Mouse (Mus musculus): ENCODE data around the gene Psmb3. TPM values are rescaled to one million over a fixed set of nuclear protein-coding genes. Genes with fewer than 3 reads are reported as not detected.
"Not testable (repeated sequence)": the region's sequence is repeated elsewhere in the genome, so short reads cannot be mapped to it uniquely, and the experiment has no call there.

Psmb3 gene
- polyA plus RNA-seq (2011; ENCODE audit: insufficient read depth, insufficient read length, low read depth, missing spikeins): 296 and 332 TPM in 2 replicates

DNA sequence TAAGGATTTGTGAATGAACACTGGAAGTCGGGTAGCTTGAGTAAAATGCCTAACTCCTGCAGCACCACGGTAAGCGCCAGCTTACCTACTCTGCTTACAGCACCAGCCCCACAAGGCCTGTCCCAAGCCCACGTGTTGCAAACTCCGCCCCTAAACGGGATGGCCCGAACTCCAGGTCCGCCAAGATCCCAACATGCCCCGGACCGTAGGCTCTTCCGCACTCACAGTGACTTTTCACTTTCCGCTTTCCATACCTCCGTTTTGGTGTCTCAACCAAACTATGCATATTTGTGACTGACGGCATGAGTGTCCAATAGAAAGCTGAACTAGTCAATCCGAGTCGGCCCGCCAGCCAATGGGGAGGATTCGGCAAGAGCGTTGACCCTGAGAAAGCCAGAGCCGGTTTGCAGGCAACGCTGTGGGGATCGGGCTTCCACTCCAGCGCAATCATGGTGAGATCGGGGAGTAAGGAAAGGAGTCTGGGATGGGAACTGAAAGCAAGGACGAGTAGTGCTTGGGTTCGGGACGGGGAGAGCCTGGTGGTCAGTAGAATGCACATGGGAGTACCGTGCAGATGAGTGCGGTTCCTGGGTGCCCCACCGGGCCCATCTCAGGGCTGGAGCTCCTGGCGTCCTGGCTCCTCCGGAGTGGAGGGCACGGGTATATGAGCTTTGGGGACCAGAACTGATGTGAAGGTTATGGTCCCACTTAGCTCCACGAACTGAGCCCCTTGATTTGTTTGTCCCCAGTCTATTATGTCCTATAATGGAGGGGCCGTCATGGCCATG is at the start of gene Psmb3:
TSS of gene Psmb3 (plus strand) at position 361 of the 788 bp plus-strand sequence.
- Histone ChIP-seq H3K27me3 (ENCODE audit: control insufficient read depth, insufficient read depth, low read length, poor library complexity, severe bottlenecking) (no peaks in the 10 kb centered on the region), H3K9ac (ENCODE audit: low read depth, poor library complexity, severe bottlenecking) (peak within 1 kb of the TSS; percentile 84), H3K4me3 (ENCODE audit: low read depth, low read length) (peak within 1 kb of the TSS; percentile 98), H3K4me1 (ENCODE audit: control insufficient read depth, insufficient read depth, low read length) (no peaks in the 10 kb centered on the region), H3K9me3 (replicated peaks; ENCODE audit: control insufficient read depth, insufficient read depth, low read length, poor library complexity, severe bottlenecking) (no peaks in the 10 kb centered on the region), H3K27ac (ENCODE audit: insufficient read depth, low read length) (peak within 1 kb of the TSS; percentile 49), H3K36me3 (ENCODE audit: control insufficient read depth, insufficient read depth, low read length, poor library complexity, severe bottlenecking) (peaks cover 26% of the 10 kb centered on the region)
- 0 out of 2 replicates have a peak, but pooled peaks have one; percentile 58 for TF ChIP-seq EP300 (IDR thresholded peaks at IDR 0.05; ENCODE audit: insufficient read depth, low read depth, low read length)
- TF ChIP-seq CTCF (IDR thresholded peaks at IDR 0.05; ENCODE audit: low read depth, low read length): no peak
- TF ChIP-seq POLR2A (IDR thresholded peaks at IDR 0.05; ENCODE audit: insufficient read depth, low read length): peak; percentile 84

GRCm38 (mm10) chr11:97654210-97654609 is 49.0 kb upstream of the Psmb3 start:
- H3K4me1 ChIP-seq (ENCODE audit: control insufficient read depth, insufficient read depth, low read length): peaks cover 6% of the 10 kb centered on the region
- no peak overlapping the region for H3K4me3 ChIP-seq (ENCODE audit: low read depth, low read length)
- H3K36me3 ChIP-seq (ENCODE audit: control insufficient read depth, insufficient read depth, low read length, poor library complexity, severe bottlenecking): no peaks in the 10 kb centered on the region
- TF ChIP-seq CTCF (IDR thresholded peaks at IDR 0.05; ENCODE audit: low read depth, low read length) (no peak), POLR2A (IDR thresholded peaks at IDR 0.05; ENCODE audit: insufficient read depth, low read length) (no peak), EP300 (IDR thresholded peaks at IDR 0.05; ENCODE audit: insufficient read depth, low read depth, low read length) (no peak)
- no peaks in the 10 kb centered on the region for H3K27me3 ChIP-seq (ENCODE audit: control insufficient read depth, insufficient read depth, low read length, poor library complexity, severe bottlenecking)
- no peaks in the 10 kb centered on the region for H3K9me3 ChIP-seq (replicated peaks; ENCODE audit: control insufficient read depth, insufficient read depth, low read length, poor library complexity, severe bottlenecking)
- H3K27ac ChIP-seq (ENCODE audit: insufficient read depth, low read length): peak overlapping the region; percentile 12; the same call in 1 of the 2 replicates
- no peak overlapping the region for H3K9ac ChIP-seq (ENCODE audit: low read depth, poor library complexity, severe bottlenecking)

GRCm38 (mm10) chr11:97656269-97656971 is 46.8 kb upstream of the Psmb3 start:
- Histone ChIP-seq H3K9ac (ENCODE audit: low read depth, poor library complexity, severe bottlenecking) (peak overlapping the region; percentile 28), H3K27ac (ENCODE audit: insufficient read depth, low read length) (peak overlapping the region; percentile 84), H3K27me3 (ENCODE audit: control insufficient read depth, insufficient read depth, low read length, poor library complexity, severe bottlenecking) (no peaks in the 10 kb centered on the region), H3K4me1 (ENCODE audit: control insufficient read depth, insufficient read depth, low read length) (peaks cover 6% of the 10 kb centered on the region), H3K9me3 (replicated peaks; ENCODE audit: control insufficient read depth, insufficient read depth, low read length, poor library complexity, severe bottlenecking) (no peaks in the 10 kb centered on the region), H3K36me3 (ENCODE audit: control insufficient read depth, insufficient read depth, low read length, poor library complexity, severe bottlenecking) (no peaks in the 10 kb centered on the region), H3K4me3 (ENCODE audit: low read depth, low read length) (no peak overlapping the region)
- TF ChIP-seq CTCF (IDR thresholded peaks at IDR 0.05; ENCODE audit: low read depth, low read length): peak; percentile 56
- peak; percentile 64 for TF ChIP-seq EP300 (IDR thresholded peaks at IDR 0.05; ENCODE audit: insufficient read depth, low read depth, low read length)
- TF ChIP-seq POLR2A (IDR thresholded peaks at IDR 0.05; ENCODE audit: insufficient read depth, low read length): no peak

DNA sequence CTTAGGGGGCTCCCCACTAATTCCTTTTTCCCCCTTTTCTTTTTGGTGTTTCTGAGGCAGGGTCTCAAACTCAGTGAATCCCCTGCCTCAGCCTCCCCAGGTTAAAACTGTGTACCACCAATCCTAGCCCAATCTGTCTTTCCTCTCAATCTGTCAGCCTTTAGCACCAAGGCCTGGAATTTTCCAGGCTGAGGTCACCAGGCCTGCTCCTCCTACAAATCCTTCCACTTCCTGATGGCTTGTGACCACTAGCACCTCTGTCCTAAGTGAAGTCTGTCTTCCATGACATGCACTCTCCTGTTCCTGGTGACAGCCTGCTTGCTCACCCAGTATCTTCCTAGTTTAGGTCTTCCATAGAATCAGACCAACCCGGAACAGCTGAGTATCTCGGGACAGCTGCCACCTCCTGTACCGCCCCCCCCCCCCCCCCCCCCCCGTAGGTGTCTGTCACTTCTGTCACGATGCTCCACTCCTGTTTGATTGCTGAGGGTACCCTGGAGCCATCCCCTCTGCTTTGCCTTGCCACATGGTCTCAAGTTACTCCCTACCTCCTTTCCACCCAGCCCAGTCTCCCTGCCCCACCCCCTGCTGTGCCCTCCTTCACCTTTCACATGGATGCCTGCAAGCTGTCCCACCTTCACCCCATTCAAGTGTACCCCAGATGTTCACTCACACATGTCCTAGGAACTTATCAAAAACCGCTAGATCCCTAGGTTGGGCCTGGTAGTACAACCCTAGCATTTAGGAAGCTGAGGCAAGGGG is 45.8 kb upstream of the Psmb3 start:
- Histone ChIP-seq H3K27me3 (ENCODE audit: control insufficient read depth, insufficient read depth, low read length, poor library complexity, severe bottlenecking) (no peaks in the 10 kb centered on the region), H3K9me3 (replicated peaks; ENCODE audit: control insufficient read depth, insufficient read depth, low read length, poor library complexity, severe bottlenecking) (no peaks in the 10 kb centered on the region), H3K36me3 (ENCODE audit: control insufficient read depth, insufficient read depth, low read length, poor library complexity, severe bottlenecking) (no peaks in the 10 kb centered on the region), H3K4me3 (ENCODE audit: low read depth, low read length) (peak overlapping the region; percentile 30), H3K27ac (ENCODE audit: insufficient read depth, low read length) (peak overlapping the region; percentile 84), H3K4me1 (ENCODE audit: control insufficient read depth, insufficient read depth, low read length) (peaks cover 6% of the 10 kb centered on the region), H3K9ac (ENCODE audit: low read depth, poor library complexity, severe bottlenecking) (peak overlapping the region; percentile 97; the same call in 1 of the 2 replicates)
- TF ChIP-seq CTCF (IDR thresholded peaks at IDR 0.05; ENCODE audit: low read depth, low read length): no peak
- peak; percentile 81; the same call in 1 of the 2 replicates for TF ChIP-seq EP300 (IDR thresholded peaks at IDR 0.05; ENCODE audit: insufficient read depth, low read depth, low read length)

GRCm38 (mm10) chr11:97657967-97658366 is 45.2 kb upstream of the Psmb3 start:
- not testable (repeated sequence) for H3K9me3 ChIP-seq (replicated peaks; ENCODE audit: control insufficient read depth, insufficient read depth, low read length, poor library complexity, severe bottlenecking); H3K36me3 ChIP-seq (ENCODE audit: control insufficient read depth, insufficient read depth, low read length, poor library complexity, severe bottlenecking); H3K27me3 ChIP-seq (ENCODE audit: control insufficient read depth, insufficient read depth, low read length, poor library complexity, severe bottlenecking); H3K4me1 ChIP-seq (ENCODE audit: control insufficient read depth, insufficient read depth, low read length)
- H3K4me3 ChIP-seq (ENCODE audit: low read depth, low read length): peak overlapping the region; percentile 30
- H3K27ac ChIP-seq (ENCODE audit: insufficient read depth, low read length): peak overlapping the region; percentile 87
- peak overlapping the region; percentile 97 for H3K9ac ChIP-seq (ENCODE audit: low read depth, poor library complexity, severe bottlenecking)

Measured in ES-Bruce4 (cell line).